In the genomic region with DNA sequence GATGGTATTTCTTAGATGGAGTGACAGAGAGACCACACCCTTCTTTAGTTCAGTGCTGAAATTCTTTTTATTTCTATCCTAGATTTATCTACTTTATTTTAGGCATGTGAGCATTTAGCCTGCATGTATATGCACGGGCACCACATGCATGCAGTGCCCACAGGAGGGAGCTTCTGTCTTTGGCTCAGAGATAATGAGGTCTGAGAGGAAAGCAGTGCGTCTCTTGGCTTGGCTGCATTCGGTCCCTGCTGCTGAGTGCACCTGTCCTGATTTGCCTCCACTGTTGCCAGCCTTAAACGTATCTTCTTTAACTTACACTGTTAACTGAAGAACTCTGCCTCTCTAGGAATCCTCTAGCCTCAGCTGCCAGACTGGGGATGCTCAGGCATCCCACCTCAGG, we compare ENCODE assay signal across 9 mouse cellular contexts.
A peak's percentile ranks its signal among the peaks of the same experiment; 100 is the strongest.
DNase-seq lines count a peak whose midpoint lies in the region; ATAC-seq and TF ChIP-seq lines count a peak whose summit lies in the region.
"Had no signal": no experiment of that assay in that cellular context is flagged by ENCODE, and none has a peak within 500 bp of the region (broad histone marks: within the 10 kb centered on the region; RNA-seq: fewer than 3 reads in every experiment).

No protein-coding gene starts in this region.

- no peak for DNase-seq in hindbrain, embryonic 10.5 days (ENCODE audit: low spot score)
- peak; percentile 45 for DNase-seq in MN1 (ENCODE audit: low spot score)
- peak; percentile 74 for DNase-seq in cerebellum, adult 11 months
- no peak for DNase-seq in thymus, adult 2 months
- DNase-seq: liver had no signal

- no peaks in the 10 kb centered on the region for H3K36me3 ChIP-seq in hindbrain, embryonic 13.5 days
- H3K36me3 ChIP-seq in hindbrain, embryonic 10.5 days, result no peaks in the 10 kb centered on the region
- no peaks in the 10 kb centered on the region for H3K36me3 ChIP-seq in hindbrain, embryonic 16.5 days (ENCODE audit: control insufficient read depth, insufficient read depth, low read length)
- no peaks in the 10 kb centered on the region for H3K36me3 ChIP-seq in thymus, adult 2 months (ENCODE audit: control insufficient read depth, insufficient read depth, low read length)
- no peaks in the 10 kb centered on the region for H3K36me3 ChIP-seq in kidney, embryonic 14.5 days (ENCODE audit: control insufficient read depth, insufficient read depth, low read length)
- H3K36me3 ChIP-seq: embryonic facial prominence, embryonic 13.5 days had no signal

- 41% methylated on average over 4 of the region's 4 CpGs for WGBS in hindbrain, embryonic 13.5 days
- 74% methylated on average over 4 of the region's 4 CpGs for WGBS in hindbrain, embryonic 10.5 days
- WGBS in hindbrain, embryonic 16.5 days, result 27% methylated on average over 4 of the region's 4 CpGs
- 90% methylated on average over 4 of the region's 4 CpGs for WGBS in thymus, adult 2 months
- 65% methylated on average over 4 of the region's 4 CpGs for WGBS in kidney, embryonic 14.5 days

- no peak for TF ChIP-seq CTCF in thymus, adult 2 months (IDR thresholded peaks at IDR 0.05; ENCODE audit: borderline replicate concordance, control insufficient read depth, extremely low read depth, insufficient read depth, low read length, poor library complexity)

- peak overlapping the region; percentile 52; the same call in 1 of the 2 replicates for H3K27ac ChIP-seq in hindbrain, embryonic 13.5 days
- no peak overlapping the region for H3K27ac ChIP-seq in hindbrain, embryonic 10.5 days
- no peak overlapping the region for H3K27ac ChIP-seq in hindbrain, embryonic 16.5 days (ENCODE audit: low read depth, low read length)
- H3K27ac ChIP-seq in thymus, adult 2 months (ENCODE audit: control insufficient read depth, insufficient read depth, low read length), result no peak overlapping the region
- no peak overlapping the region for H3K27ac ChIP-seq in kidney, embryonic 14.5 days (ENCODE audit: low read depth, low read length)
- H3K27ac ChIP-seq: embryonic facial prominence, embryonic 13.5 days had no signal

- ATAC-seq in hindbrain, embryonic 13.5 days (ENCODE audit: low FRiP score), result peak; percentile 49
- ATAC-seq in hindbrain, embryonic 16.5 days, result peak; percentile 83
- no peak for ATAC-seq in kidney, embryonic 14.5 days (ENCODE audit: low FRiP score, low TSS enrichment)

- no peaks in the 10 kb centered on the region for H3K27me3 ChIP-seq in hindbrain, embryonic 13.5 days
- no peaks in the 10 kb centered on the region for H3K27me3 ChIP-seq in hindbrain, embryonic 10.5 days (ENCODE audit: insufficient read depth, poor library complexity, severe bottlenecking)
- H3K27me3 ChIP-seq in hindbrain, embryonic 16.5 days (replicated peaks; ENCODE audit: control insufficient read depth, insufficient read depth, low read length), result no peaks in the 10 kb centered on the region
- no peaks in the 10 kb centered on the region for H3K27me3 ChIP-seq in thymus, adult 2 months (ENCODE audit: control insufficient read depth, insufficient read depth, low read length)
- H3K27me3 ChIP-seq in kidney, embryonic 14.5 days (ENCODE audit: control insufficient read depth, insufficient read depth, low read length), result no peaks in the 10 kb centered on the region
- H3K27me3 ChIP-seq: embryonic facial prominence, embryonic 13.5 days had no signal

- H3K4me2 ChIP-seq in hindbrain, embryonic 13.5 days, result no peak overlapping the region
- H3K4me2 ChIP-seq in hindbrain, embryonic 16.5 days (ENCODE audit: low read length), result no peak overlapping the region
- no peak overlapping the region for H3K4me2 ChIP-seq in kidney, embryonic 14.5 days (replicated peaks; ENCODE audit: low read depth, low read length)
- H3K4me2 ChIP-seq: embryonic facial prominence, embryonic 13.5 days had no signal

- H3K4me1 ChIP-seq in hindbrain, embryonic 13.5 days (replicated peaks), result peaks cover 22% of the 10 kb centered on the region
- peaks cover 6% of the 10 kb centered on the region for H3K4me1 ChIP-seq in hindbrain, embryonic 10.5 days (replicated peaks)
- peaks cover 9% of the 10 kb centered on the region for H3K4me1 ChIP-seq in hindbrain, embryonic 16.5 days (ENCODE audit: control insufficient read depth, insufficient read depth, low read depth, low read length)
- no peaks in the 10 kb centered on the region for H3K4me1 ChIP-seq in thymus, adult 2 months (replicated peaks; ENCODE audit: control insufficient read depth, insufficient read depth, low read length)
- H3K4me1 ChIP-seq in kidney, embryonic 14.5 days (ENCODE audit: control insufficient read depth, insufficient read depth, low read length), result peaks cover 10% of the 10 kb centered on the region; the same call in 1 of the 2 replicates

- H3K9ac ChIP-seq in hindbrain, embryonic 13.5 days, result no peak overlapping the region
- no peak overlapping the region for H3K9ac ChIP-seq in hindbrain, embryonic 16.5 days (ENCODE audit: low read depth, low read length)
- no peak overlapping the region for H3K9ac ChIP-seq in kidney, embryonic 14.5 days (ENCODE audit: low read depth, low read length)
- H3K9ac ChIP-seq: embryonic facial prominence, embryonic 13.5 days had no signal

- no peak overlapping the region for H3K4me3 ChIP-seq in hindbrain, embryonic 13.5 days
- no peak overlapping the region for H3K4me3 ChIP-seq in hindbrain, embryonic 10.5 days
- no peak overlapping the region for H3K4me3 ChIP-seq in hindbrain, embryonic 16.5 days (ENCODE audit: low read length)
- H3K4me3 ChIP-seq in thymus, adult 2 months (ENCODE audit: control insufficient read depth, insufficient read depth, low read length), result no peak overlapping the region
- no peak overlapping the region for H3K4me3 ChIP-seq in kidney, embryonic 14.5 days (ENCODE audit: low read length)
- H3K4me3 ChIP-seq: embryonic facial prominence, embryonic 13.5 days had no signal

- TF ChIP-seq POLR2A in thymus, adult 2 months (IDR thresholded peaks at IDR 0.05; ENCODE audit: control insufficient read depth, extremely low read depth, insufficient read depth, low read length, poor library complexity), result no peak

- no peaks in the 10 kb centered on the region for H3K9me3 ChIP-seq in hindbrain, embryonic 13.5 days
- H3K9me3 ChIP-seq in hindbrain, embryonic 10.5 days, result peaks cover 5% of the 10 kb centered on the region; the same call in 1 of the 2 replicates
- no peaks in the 10 kb centered on the region for H3K9me3 ChIP-seq in hindbrain, embryonic 16.5 days (ENCODE audit: control insufficient read depth, low read length)
- H3K9me3 ChIP-seq in kidney, embryonic 14.5 days (ENCODE audit: control insufficient read depth, low read length), result 0 out of 2 replicates have a peak, but pooled peaks cover 2% of the 10 kb centered on the region

Comparison
In these comparisons a context has a peak if more than half of its experiments do, and no peak if none do; other contexts are left out.
1. DNase-seq: peak in MN1 (single experiment) and cerebellum, adult 11 months (single experiment); none in hindbrain, embryonic 10.5 days (single experiment) and thymus, adult 2 months (single experiment).